Mouse (Mus musculus): ENCODE data around the gene Ints1.

Gene Ints1

DNA sequence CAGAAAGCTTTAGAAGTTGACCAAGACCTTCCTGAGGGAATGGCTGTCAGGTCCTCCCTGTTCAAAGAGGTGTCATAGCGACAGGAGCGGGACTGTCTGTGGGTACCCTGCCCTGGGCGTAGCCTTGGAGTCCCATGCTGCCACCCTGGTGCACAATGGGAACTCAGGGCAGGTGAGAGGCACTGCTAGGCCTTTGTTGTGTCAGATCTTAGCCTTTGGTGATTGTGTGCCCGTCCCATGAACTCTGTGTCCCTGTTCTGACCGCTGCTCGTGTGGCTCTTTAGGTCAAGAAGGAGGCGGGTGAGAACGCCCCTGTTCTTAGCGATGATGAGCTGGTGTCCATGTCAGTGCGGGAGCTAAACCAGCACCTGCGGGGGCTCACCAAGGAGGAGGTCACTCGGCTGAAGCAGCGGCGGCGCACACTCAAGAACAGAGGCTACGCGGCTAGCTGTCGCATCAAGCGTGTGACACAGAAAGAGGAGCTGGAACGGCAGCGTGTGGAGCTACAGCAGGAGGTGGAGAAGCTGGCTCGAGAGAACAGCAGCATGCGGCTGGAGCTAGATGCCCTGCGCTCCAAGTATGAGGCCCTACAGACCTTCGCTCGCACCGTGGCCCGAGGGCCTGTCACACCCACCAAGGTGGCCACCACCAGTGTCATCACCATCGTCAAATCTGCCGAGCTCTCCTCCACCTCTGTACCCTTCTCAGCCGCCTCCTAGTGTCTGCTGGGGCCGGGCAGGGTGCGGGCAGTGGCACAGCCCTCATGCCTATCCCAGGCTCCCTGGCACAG, 24.5 kb upstream of the Ints1 start:
- DNase-seq, result no peak

DNA sequence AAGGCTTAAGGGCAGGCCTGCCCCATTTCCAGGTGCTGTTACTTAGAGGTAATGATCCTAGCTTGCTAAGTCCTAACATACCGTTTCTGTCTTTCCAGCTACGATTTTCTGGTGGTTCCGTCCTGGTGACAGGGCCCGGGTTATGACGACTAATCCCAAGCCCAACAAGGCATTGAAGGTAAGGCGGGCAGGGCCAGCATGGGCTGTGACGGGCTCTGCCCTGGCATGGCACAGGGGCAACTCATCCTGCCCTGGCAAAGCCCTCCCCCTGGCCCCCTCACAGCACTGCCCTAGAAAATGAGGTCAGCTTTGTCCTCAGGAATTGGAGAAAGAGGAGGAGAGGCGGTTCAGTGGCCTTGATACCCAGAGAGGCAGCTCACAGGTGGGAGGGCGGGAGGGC, 23.6 kb upstream of the Ints1 start:
- no peak for DNase-seq

DNA sequence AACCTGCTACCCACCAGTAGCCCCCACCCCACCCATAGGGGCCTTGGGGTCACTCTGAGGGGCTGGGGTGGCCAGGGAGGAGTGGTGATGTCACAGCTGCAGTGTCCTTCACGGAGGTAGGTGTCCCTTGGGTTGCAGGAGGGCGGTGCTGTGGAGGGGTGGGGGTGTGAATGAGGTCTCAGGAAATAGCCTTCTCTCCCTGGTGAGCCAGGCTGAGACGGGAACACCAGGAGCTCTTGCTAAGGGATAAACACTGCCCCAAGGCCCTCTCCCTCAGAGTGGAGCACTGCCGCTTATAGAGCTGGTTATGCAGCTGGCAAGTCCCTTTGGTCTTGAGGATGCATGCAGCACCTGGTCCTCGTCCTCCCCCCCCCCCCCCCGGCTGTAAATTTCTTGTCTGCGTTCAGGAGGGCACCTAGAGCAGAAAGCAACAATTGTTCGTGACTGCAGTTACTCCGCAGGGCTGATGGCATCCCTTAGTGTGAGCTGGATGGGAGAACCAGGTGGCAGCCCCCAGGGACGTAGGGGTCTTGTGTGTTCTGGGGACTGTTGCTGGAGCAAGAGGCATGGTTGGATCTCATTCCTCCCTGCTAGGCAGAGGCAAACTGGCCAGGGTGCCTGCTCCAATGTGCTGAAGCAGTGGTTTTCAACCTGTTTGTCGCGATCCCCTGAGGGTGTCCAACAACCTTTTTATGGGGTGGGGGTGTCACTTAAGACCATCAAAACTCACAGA, 22.9 kb upstream of the Ints1 start:
- DNase-seq, result no peak

DNA sequence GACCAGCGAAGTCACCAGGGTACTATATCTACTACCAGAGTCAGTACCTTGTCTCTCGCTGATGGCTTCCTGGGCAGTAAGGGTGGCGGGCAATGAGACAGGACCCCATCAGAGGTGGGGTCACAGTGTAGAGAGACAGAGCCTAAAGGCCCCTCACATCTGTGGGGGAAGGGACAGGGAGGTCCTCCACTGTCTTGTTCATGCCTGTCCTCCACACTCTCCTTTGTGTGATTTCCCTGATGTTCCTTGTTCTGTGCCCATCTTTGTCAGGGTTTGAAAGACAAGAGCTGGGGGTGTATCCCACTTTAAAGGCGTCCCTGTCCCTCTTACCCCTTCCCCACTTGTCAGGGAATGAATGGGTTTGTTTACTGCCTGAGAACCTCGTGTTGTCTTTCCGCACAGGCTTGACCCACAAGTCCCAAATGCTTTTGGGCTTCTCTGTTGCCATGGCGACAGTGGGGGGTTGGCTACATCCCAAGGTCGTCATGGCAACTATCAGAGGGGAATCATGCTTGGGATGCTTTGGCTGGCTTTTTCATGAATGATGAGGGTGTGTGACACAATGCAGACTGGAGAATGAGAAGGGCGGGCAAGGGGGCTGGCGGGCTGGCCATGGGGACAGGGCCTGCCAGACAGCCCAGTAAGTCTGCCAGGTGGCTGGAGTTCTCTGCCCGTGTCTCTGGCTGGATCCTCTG, 22.1 kb upstream of the Ints1 start:
- peak; percentile 27 for DNase-seq

DNA sequence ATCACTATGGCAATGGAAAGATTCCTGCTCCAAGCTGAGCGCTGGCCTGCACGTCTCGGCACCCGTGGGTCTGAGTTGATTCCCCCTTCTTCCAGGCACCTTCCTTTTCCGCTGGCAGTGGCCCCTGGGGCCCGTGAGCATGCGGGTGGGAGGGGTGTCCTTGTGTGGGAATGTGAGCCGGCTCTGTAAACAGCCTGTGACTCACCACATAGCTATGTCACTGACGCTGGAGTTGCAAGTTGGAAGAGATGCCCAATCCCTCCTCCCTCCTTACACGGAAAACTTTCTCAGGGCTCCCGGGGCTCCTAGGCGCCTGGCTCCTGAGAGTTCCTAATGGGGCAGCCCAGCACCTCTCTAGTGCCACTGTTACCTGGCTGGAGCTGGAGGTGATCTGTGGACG, 21.4 kb upstream of the Ints1 start:
- no peak for DNase-seq

DNA sequence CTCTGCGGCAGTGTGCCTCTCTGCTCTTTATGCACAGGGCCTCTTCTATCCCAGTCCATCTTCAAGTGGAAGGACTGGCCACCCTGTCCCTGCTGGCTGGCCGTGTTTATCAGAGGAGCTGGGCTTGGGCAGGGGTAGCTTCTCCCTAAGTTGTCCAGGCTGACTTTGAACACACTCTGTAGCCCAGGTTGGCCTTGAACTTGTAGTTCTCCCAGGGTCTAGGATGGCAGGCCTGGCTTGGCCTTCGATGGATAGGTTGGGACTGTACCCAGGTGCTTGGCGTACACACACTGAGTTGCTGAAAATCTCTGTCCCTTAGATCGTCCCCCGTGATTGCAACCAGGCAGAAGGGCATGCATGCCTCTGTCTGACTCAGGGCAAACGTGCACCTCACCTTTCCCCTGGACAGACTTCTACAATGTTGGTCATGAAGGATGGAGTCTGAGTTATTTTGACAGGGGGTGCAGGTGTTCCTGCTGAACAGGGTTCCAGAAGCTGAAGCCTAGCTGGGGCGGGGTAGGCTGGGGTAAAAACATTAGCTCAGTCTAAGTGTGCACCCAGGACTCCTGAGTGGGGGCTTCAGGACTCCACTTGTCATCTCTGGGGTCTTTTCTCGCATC, 20.6 kb upstream of the Ints1 start:
- DNase-seq, result no peak

DNA sequence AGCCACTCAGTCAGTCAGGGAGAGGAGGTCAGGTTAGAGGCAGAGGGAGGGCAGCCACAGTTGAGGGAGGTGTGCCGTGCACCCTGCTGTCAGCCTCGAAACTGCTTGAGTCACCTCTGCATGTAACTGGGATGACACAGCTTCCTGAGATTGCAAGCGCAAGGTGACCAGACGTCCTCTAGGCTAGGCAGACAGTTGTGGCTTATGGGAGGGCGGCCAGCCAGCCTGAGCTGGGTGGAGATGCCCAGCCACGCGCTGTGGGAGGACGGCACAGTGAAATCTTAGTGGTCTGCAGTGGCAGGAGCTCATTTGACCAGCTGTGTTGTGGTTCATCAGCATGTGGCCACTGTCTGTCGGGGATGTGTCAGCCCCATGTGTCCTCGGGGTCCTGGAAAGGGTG, 19.5 kb upstream of the Ints1 start:
- no peak for DNase-seq

DNA sequence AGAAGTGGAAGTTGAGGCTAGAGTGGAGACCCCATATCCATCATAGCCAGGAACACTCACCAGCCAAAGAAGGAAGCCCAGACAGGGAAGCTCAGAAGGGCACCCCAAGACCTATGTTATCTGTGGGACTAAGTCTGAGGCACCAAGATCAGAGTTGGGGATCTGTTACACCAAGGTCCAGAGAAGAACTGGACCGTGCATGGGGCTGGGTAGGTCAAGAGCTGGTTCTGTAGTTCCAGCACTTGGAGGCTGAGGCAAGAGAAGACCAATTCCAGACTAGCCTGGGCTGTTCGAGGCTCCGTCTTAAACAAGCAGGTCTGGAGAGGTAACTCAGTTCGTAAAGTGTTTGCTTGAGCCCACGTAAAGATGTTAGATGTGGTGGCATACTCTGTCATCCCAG, 18.7 kb upstream of the Ints1 start:
- no peak for DNase-seq

DNA sequence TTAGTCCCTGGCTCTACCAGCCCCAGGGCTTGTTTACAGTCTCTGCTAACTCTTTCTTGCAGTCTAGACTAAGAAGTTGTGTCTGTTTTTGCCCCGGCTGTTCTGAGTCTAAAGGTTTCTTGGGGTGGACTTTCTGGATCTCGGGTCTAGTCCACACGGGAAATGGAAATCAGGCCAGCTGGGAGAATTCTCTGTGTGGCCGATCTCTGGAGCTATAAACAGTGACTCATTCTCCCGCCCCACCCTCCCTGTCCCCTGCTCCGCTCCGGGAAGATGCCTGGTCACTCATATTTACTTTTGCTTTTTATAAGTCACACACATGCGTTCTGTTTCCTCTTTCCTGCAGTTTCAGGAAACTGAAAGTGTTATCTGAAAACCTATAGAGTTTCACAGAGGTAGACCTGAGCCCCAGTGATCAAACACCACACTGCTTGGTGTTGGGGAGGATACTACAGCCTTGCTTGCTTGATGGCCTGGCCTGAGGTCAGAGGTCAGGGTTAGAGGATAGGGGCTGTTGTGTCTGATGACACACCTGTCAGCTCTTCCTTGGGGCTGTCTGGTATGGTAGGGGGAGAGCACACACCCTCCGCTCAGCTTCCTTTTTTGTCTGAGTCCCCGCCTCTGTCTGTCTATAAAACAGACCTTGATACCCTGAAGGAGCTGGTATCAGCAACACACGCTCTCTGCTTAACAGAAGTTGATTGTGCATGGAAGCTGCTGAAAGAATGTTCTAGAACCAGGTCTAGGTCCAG, 18.0 kb upstream of the Ints1 start:
- no peak for DNase-seq

DNA sequence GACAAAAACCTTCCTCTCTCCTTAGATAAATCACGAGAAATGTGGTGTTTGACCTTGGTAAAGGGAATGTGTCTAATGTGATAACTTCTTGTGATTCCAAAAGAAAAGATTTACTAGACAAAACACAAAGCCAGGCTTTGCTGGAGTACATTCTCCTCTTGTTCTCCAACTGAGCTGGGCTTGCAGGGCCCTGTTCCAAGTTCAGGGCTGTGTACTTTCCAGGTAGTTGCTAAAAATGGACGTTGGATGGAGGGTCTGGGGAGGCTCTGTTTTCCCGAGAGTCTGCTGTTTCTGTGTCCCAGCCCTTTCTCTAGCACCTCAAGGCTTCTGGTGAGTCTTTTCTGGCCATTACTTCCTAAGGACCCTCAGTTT, 17.5 kb upstream of the Ints1 start:
- no peak for DNase-seq

DNA sequence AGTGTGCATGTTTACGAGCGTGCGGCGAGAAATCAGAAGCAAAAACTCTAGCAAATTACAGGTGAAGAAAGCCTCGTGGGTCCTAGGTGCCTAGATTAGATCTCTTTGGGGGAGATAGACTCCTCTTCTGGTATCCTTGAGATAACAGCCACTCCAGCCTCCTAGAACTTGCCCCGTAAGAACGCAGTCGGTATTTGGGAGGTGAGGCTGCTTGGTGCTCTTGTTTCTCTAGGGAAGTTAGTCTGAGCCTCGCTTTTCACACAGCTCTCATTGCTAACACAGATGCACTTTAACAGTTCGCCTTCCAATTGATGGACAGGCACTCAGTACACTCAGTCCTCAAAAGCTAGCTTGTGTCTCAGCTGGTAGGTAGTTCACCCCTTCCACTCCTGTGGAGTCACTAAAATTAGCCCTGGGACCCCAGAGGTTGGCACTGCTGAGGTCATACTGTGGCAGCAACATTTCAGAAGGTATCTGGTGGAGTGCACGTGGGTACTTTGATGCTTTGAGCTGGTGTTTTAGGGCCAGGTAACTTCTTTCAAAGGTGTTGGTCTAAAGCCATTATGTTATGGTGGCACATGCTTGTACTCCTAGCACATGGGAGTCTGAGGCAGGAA, 16.8 kb upstream of the Ints1 start:
- DNase-seq, result no peak

DNA sequence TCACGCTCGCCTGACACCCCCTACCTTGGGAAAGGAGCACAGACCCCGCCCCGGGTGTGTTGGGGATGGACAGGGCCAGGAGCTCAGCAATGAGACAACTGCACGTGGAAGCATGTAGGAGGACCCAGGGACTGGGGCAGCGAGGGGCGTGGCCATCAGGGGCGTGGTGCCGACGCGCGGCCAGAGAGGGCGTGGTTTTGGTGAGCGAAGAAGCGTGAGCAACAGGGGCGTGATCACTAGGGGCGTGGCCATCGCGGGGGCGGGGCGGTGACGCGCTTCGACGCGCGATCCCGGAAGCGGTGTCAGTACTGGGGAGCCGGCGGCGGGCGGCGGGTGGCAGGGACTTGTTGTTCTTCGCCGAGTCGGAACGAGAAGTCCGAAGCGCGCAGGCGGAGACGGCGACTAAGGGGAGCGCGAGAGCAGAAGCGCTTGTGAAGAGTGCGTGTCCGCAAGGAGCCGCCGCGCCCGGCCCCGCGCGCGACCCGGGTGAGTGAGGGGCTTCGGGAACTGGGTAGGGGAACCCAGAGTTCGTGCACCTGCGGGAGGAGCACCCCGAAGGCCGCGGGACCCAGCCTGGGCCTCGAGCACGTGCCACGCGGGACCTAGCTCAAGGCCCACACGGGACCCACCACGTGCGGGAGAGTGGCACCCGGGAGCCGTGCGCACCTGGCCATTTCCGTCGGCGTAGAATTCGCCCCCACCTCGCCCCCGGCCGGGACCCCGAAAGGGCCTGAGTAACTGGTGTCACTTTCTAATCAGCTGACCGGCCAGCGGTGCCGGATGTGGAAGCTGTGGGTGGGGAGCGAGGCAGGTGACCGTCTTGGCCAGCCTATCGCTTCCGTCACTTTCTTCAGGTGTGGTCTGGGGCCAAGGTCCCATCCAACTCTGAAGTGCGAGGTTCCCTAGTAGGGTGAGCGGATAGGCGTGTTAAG, 16.0 kb upstream of the Ints1 start, which contains the start of gene Mafk:
Gene Mafk, plus strand, starts transcription at position 287 of the 932 bp plus-strand sequence.
- DNase-seq, result peak; percentile 77

DNA sequence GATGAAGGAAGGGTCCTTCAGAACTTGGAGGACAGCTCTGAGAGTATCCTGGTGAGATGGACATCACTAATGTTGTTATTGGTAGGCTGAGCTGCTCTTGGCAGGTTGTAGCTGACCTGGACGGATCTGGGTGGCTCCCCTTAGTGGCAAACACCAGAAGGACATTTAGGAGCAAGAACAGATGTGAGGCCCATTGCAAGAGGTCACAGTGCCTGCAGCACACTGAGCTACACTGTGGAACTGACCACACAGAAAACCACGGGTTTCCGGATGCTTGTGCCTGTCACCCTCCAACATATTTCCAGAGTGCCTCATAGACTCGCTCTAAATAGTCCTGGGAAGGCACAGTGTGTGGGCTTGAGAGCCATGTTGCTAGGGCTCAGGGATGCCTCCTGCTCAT, 14.0 kb upstream of the Ints1 start:
- DNase-seq, result no peak

DNA sequence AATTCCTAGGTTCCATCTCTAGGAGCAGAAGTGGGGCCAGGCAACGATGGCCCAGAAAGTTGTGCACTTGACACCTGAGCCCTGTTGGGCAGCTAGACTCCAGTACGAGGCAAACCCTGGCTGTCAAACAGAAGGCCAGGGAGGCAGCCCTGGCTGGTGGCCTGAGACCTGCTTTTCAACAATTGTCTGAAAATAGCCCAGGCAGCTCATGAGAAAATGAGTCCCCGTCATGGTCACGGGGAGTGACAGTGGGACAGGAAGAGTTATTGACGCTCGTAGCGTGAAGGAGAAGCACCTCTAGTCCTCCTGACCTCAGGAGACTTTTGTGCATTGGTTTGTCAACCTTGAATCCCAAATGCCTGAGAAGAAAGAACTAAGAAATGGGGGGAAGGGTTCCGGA, 5.9 kb upstream of the Ints1 start:
- DNase-seq, result no peak

DNA sequence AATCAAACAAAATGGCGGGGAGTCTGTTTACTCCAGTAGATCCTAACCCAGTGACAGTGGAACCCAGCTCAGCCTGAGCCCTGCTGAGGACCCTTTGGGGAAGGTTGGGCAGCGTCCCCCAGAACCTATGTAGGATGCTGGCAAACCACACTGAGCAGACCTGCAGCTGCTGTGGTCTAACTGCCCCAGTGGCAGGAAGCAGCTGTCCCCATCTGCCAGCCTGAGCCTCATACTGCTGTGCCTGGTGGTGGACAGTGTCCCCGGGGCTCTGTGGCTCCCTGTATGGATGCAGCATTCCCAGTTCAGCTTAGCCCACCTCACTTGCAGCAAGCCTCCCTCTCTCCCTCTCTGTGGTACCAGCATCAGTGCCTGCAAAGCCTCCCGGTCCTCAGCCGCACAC, 1.5 kb upstream of the Ints1 start:
- no peak for DNase-seq

DNA sequence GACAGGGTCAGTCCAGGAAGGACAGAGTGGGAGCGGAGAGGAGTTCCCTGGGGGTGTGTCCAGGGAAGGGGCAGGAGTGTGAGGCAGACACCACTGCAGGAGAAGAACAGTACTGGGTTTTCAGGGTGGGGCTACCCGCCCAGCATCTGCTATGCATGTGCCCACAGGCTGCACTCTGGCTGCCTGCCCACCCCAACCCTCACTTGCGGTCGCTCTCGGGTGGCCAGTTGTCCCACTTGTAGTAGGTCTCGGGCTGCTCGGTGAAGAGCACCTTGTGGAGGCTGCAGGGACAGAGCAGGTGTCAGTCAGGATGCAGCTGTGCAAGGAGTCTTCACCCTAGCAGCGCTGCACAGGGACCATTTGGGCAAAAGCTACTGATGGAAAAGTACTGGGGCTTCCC, 7.3 kb downstream of the Ints1 start:
- no peak for DNase-seq

DNA sequence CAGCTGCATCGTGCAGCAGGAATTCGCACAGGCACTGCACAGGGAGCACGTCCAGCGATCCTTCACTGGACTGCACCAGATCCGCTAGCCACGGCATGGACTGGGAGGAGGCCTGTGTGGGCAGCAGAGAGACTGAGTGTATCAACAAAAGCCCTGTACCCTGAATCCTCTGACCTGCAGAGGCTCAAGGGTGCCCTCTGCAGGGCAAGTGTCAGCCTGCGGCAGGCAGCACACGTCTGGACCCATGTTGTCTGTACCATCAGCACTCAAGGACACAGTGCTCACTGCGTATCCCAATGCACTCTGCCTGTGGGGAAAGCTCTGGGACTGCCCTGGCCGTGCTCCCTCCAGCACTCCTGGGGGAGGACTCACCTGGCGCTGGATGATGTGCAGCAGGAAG, 11.2 kb downstream of the Ints1 start:
- no peak for DNase-seq

DNA sequence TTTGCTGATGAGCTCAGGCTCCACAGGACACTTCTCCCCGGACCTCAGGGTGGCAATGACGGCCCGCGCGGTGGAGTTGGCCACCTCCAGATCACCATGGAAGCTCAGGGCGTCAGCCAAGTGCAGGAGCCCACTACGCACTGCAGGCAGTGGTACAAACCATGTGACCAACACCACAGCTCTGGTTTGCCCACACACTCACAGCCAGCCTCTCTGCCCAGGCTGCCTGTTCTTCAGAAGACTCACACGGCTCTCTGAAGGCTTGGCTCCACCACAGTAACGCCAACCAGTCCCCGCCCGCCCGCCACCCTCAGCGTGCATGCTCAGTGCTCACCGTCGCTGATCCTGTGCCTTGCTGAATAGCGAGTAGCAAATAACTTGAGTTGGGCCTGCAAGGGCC, 17.4 kb downstream of the Ints1 start:
- no peak for DNase-seq

DNA sequence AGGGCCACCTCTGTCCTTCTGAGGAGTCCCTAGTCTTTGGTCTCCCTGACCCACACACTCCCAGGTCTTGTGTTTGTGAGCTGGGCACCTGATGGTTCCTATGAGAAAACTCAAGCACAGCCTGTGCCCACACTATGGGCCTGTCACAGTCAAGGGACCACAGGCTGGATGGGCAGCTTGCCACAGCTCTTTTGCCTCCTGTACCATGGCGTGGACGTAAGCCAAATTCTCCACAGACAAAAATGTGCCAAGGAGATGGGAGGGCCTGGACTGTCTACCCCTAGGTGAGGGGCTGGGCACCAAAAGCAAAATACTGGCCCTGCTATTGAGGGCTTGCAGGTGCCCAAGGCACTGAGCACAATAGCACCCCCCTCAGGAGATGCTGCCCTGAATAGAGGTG, 18.9 kb downstream of the Ints1 start:
- DNase-seq, result no peak

DNA sequence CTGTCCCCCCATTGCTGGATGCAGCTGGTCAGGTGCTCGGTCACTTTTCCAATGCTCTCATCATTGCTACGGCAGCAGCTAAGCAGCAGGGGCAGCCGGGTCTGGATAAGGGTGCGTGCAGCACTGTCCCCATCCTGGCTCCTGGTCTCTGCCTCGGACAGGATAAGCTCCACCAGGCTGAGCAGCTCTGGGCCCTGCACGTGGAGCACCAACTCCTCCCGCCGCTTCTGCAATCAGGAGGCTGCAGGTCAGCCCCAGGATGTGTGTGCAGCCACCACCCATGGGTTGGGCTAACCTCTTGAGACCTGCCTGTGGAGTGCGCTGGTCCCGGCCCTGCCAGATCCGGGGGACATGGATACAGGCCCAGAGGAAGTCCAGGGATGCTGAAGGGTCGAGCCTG, 19.3 kb downstream of the Ints1 start:
- DNase-seq, result no peak

DNA sequence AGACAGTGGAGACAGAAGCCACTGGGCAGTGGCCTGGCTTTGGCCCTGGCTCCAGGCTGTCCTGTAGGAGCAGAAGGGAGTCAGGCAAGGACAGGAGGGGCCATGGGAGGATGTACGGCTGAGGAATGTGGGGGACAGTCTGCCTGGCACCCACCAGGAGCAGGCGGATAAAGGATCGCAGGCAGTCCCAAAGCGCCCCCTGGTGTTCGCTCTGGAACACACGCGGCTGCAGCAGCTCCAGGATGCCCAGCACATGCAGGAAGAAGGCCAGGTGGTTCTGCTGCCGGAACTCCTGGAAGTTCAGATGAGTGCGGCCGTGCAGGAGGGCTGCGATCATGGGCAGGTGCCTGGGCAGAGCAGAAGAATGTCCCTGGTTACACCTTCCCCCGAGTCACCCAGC, 20.7 kb downstream of the Ints1 start:
- DNase-seq, result peak; percentile 67

Measured in cerebellum, adult 8-10 months (tissue).